Mouse (Mus musculus): Measurements from ENCODE around the gene Cst9.

The Cst9 gene

DNA sequence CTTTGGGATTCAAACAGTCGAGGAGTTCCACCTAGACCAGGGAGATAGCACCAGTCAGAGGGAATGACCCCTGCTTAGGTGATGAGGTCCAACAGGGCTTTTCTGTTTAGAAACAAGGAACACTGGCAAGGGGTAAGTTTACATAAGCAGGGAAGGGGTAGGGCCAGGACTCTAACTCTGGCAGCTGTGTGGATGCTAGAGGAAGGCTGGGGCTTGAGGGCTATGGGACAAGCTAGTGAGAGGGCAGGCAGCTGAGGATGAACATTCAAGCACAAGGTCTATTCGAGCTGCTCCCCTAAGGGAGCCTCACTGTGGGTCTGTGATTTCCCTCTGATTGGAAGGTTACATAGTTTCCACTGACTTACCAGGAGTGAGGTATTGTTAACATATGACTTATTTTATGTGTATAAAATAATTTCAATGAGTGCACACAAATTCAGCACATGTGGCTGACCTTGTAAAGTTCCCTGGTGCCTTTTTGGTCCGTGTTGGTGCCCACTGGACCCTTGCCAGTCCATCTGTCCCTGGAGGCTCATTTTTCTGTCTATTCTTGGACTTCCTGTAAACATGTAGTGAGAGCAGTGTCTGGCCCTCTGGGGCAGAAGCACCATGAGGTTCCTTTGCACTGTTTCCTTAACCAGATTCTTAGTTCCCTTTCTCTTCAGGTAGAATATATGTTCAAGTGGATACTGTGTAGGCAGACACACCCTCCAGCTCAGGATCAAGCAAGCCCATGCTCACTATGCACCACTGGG, 42.2 kb downstream of the Cst9 start:
- no peak for DNase-seq (ENCODE audit: low spot score)

DNA sequence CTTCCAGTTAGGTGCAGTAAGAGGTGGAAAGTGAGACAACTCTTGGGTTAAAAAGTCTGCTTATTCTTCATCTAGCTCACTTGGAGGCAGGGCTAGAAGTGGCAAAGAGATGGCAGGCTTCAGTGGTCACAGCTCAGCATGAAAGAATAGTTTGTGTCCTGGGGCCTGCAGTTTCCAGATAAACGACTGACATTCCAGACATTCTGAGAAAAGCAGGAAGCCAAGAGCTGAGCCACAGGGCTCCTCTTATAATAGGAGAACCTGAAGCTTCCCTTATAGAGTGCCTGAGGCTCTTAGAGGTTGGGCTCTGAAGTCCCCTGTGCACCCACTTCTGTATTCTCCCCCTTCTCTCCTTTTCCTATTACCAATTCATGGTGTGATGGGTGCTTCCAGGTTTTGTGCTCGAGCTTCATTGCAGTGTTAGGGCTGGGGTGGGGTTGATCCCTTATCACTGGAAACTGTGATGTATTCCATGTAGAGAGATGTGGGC, 43.7 kb downstream of the Cst9 start:
- DNase-seq (ENCODE audit: low spot score), result no peak

DNA sequence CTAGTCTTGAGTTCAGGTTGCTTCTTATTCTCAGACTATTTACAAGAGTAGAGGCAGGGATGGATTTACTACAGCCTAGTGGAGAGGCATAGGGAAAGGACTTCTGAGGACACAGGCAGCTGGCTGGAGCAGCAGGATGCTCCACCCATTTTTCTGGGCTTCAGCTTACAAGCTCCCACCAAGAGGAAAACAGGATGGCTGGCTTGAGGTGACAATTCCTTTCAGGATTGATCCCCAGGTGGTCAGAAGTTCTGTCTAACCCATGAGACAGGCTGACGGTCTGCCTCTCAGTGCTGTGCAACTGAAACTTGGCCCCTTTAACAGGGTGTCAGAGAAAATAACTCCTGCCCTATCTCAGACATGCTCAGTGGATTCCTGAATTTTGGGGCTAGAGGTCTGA, 44.3 kb downstream of the Cst9 start:
- DNase-seq (ENCODE audit: low spot score), result no peak

DNA sequence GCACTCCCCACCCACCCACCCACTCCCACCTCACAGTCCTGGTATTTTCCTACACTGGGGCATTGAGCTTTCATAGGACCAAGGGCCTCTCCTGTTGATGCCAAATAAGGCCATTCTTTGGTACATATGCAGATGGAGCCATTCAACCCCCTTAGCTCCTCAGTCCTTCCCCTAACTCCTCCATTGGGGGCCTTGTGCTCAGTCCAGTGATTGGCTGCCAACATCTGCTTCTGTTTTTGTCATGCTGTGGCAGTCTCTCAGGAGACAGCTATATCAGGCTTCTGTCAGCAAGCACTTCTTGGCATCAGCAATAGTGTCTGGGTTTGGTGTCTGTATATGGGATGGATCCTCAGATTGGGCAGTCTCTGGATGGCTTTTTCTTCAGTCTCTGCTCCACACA, 49.8 kb downstream of the Cst9 start:
- DNase-seq (ENCODE audit: low spot score), result no peak
